Mouse (Mus musculus) CH12.LX (cell line): ENCODE results near the gene Crtc1. TPM values are rescaled to one million over a fixed set of nuclear protein-coding genes. Genes with fewer than 3 reads are reported as not detected.

Experiments
- DNase-seq: peaks from one replicate; pipeline ENCODE4 v3.0.0-alpha.2; 2013; ENCODE audit errors: extremely low read depth
- H3K27ac ChIP-seq: 2 replicates; pipeline ENCODE4 v1.5.1; 2012; ENCODE audit warnings: low read depth, mild to moderate bottlenecking, control low read depth, moderate library complexity; ENCODE audit not compliant: insufficient read depth
- H3K27me3 ChIP-seq: replicated peaks from 2 replicates; pipeline ENCODE3; 2012; ENCODE audit warnings: inconsistent platforms
- H3K36me3 ChIP-seq, 2 experiments: replicated peaks in 1 of 2; 2 replicates each; pipeline versions ENCODE3 to v1.6.1; 2012; ENCODE audit warnings: inconsistent platforms in 1 of 2, low read length in 1 of 2, mild to moderate bottlenecking in 1 of 2, mixed read lengths in 1 of 2, moderate library complexity in 1 of 2; ENCODE audit not compliant: control insufficient read depth in 1 of 2, insufficient read depth in 1 of 2
- H3K4me1 ChIP-seq, 2 experiments: 2 replicates each; pipeline ENCODE4 v1.6.1; 2012; ENCODE audit warnings: inconsistent platforms in 1 of 2, moderate library complexity in 1 of 2; ENCODE audit not compliant: insufficient read depth in 2 of 2, control insufficient read depth in 1 of 2
- H3K4me2 ChIP-seq: 2 replicates; pipeline ENCODE4 v1.6.1; 2012; ENCODE audit warnings: low read depth, mild to moderate bottlenecking, control low read depth; ENCODE audit not compliant: poor library complexity, insufficient read depth, severe bottlenecking
- H3K4me3 ChIP-seq, 3 experiments: fragments of 150-350 bp in 1 of 3; sonication (generic) in 1 of 3; replicated peaks in 1 of 3; 2 replicates each; pipeline versions ENCODE3 to v1.5.1; 2011 to 2012; ENCODE audit warnings: low read depth in 2 of 3, low read length in 2 of 3, mild to moderate bottlenecking in 2 of 3, moderate library complexity in 2 of 3, control low read depth in 1 of 3, improper control_type of control experiment in 1 of 3, inconsistent platforms in 1 of 3, mixed read lengths in 1 of 3; ENCODE audit not compliant: poor library complexity in 1 of 3
- H3K79me2 ChIP-seq: replicated peaks from 2 replicates; pipeline ENCODE4 v1.6.1; 2012; ENCODE audit warnings: mild to moderate bottlenecking, moderate library complexity; ENCODE audit not compliant: control insufficient read depth, poor library complexity, insufficient read depth, severe bottlenecking; ENCODE audit errors: extremely low read depth
- H3K9ac ChIP-seq: 2 replicates; pipeline ENCODE4 v1.6.1; 2012; ENCODE audit warnings: low read depth, mild to moderate bottlenecking, control low read depth, moderate library complexity; ENCODE audit not compliant: insufficient read depth
- H3K9me3 ChIP-seq: replicated peaks from 2 replicates; pipeline ENCODE3; 2012; ENCODE audit warnings: low read length, inconsistent platforms, mixed read lengths
- CHD1 ChIP-seq: IDR thresholded peaks from 2 replicates; pipeline ENCODE4 v1.6.1; 2012; ENCODE audit warnings: low read depth, low read length, improper control_type of control experiment, inconsistent platforms
- CHD2 ChIP-seq: IDR thresholded peaks from 2 replicates; pipeline ENCODE4 v1.6.1; 2011; ENCODE audit warnings: low read length, improper control_type of control experiment
- EP300 ChIP-seq: IDR thresholded peaks from 2 replicates; pipeline ENCODE4 v1.6.1; 2011; ENCODE audit warnings: low read length, improper control_type of control experiment
- GABPA ChIP-seq: IDR thresholded peaks from 2 replicates; pipeline ENCODE4 v1.6.1; 2012; ENCODE audit warnings: low read depth, low read length, improper control_type of control experiment, inconsistent platforms; ENCODE audit not compliant: insufficient replicate concordance
- IRF4 ChIP-seq: IDR thresholded peaks from 2 replicates; pipeline ENCODE4 v1.6.1; 2014; ENCODE audit warnings: low read depth, mild to moderate bottlenecking, inconsistent platforms, low read length, improper control_type of control experiment
- JUN ChIP-seq: IDR thresholded peaks from 2 replicates; pipeline ENCODE4 v1.6.1; 2011; ENCODE audit warnings: low read depth, mild to moderate bottlenecking, low read length, improper control_type of control experiment, moderate library complexity; ENCODE audit not compliant: insufficient read depth
- JUND ChIP-seq: conservative IDR thresholded peaks from 2 replicates; pipeline ENCODE4 v1.6.1; 2011; ENCODE audit warnings: low read depth, low read length, improper control_type of control experiment
- KAT2A ChIP-seq: IDR thresholded peaks from 2 replicates; pipeline ENCODE4 v1.6.1; 2012; ENCODE audit warnings: low read length, improper control_type of control experiment, inconsistent platforms; ENCODE audit not compliant: insufficient replicate concordance
- MAFK ChIP-seq: IDR thresholded peaks from 2 replicates; pipeline ENCODE4 v1.6.1; 2011; ENCODE audit warnings: low read length, improper control_type of control experiment; ENCODE audit not compliant: insufficient replicate concordance
- MAX ChIP-seq: IDR thresholded peaks from 2 replicates; pipeline ENCODE4 v1.6.1; 2011; ENCODE audit warnings: low read length, improper control_type of control experiment
- MXI1 ChIP-seq: IDR thresholded peaks from 2 replicates; pipeline ENCODE4 v1.6.1; 2011; ENCODE audit warnings: mild to moderate bottlenecking, low read depth, low read length, improper control_type of control experiment
- NELFE ChIP-seq: IDR thresholded peaks from 2 replicates; pipeline ENCODE4 v1.6.1; 2011; ENCODE audit warnings: low read depth, low read length, improper control_type of control experiment
- NRF1 ChIP-seq: IDR thresholded peaks from 2 replicates; pipeline ENCODE4 v1.6.1; 2014; ENCODE audit warnings: low read depth, mild to moderate bottlenecking, inconsistent platforms, low read length, improper control_type of control experiment, moderate library complexity
- POLR2A ChIP-seq: IDR thresholded peaks from 2 replicates; pipeline ENCODE4 v1.6.1; 2011; ENCODE audit warnings: low read depth, mild to moderate bottlenecking, improper control_type of control experiment, low read length
- RAD21 ChIP-seq: IDR thresholded peaks from 2 replicates; pipeline ENCODE4 v1.6.1; 2011; ENCODE audit warnings: low read depth, mild to moderate bottlenecking, low read length, improper control_type of control experiment, moderate library complexity
- TBP ChIP-seq: conservative IDR thresholded peaks from 2 replicates; pipeline ENCODE4 v1.6.1; 2011; ENCODE audit warnings: low read depth, low read length, improper control_type of control experiment
- UBTF ChIP-seq: IDR thresholded peaks from 2 replicates; pipeline ENCODE4 v1.6.1; 2012; ENCODE audit warnings: low read depth, mild to moderate bottlenecking, inconsistent platforms, low read length, improper control_type of control experiment, moderate library complexity
- USF1 ChIP-seq: IDR thresholded peaks from 2 replicates; pipeline ENCODE4 v1.6.1; 2014; ENCODE audit warnings: low read depth, mild to moderate bottlenecking, inconsistent platforms, low read length, improper control_type of control experiment
- dilution Hi-C: fragments of 300-500 bp; cut with MboI; formaldehyde crosslinking; loops from 2 replicates; pipeline ENCODE4 v1.14.3; 2020; ENCODE audit warnings: low sequenced_read_pairs; ENCODE audit not compliant: extremely low pct_unique_long_range_greater_than_20kb, extremely low pct_ligation_motif_present
- in situ Hi-C: fragments of 300-500 bp; cut with MboI; formaldehyde crosslinking; loops from 3 replicates; pipeline ENCODE4 v1.14.3; 2019; ENCODE audit warnings: low sequenced_read_pairs, low pct_ligation_motif_present, low pct_unique_long_range_greater_than_20kb, mixed read lengths
- polyA plus RNA-seq: library from polyadenylated mRNA; unstranded; fragments of >175 nt; gene quantifications from 2 replicates; pipeline ENCODE4 v1.2.1, GENCODE M21; 2012; ENCODE audit warnings: low read depth; ENCODE audit not compliant: insufficient read length
- total RNA-seq, 2 experiments: library from RNA; depleted of rRNA; stranded (reverse); fragments of 300-350 nt in 1 of 2; fragments of >200 nt in 1 of 2; gene quantifications; 2 replicates each; pipeline ENCODE4 v1.2.3; 2012 to 2014

The Crtc1 gene
- total and polyA plus RNA-seq, 3 experiments: 2.0 to 8.6 (median 2.2) TPM

GRCm38 (mm10) chr8:70414310-70414946 is 25.0 kb downstream of the Crtc1 start:
- peaks cover 0 to 4% of the 10 kb centered on the region in 2 experiments; a peak in 2 of 4 replicates for H3K4me1 ChIP-seq
- no peak overlapping the region for H3K4me2 ChIP-seq

GRCm38 (mm10) chr8:70410281-70410680 is 29.1 kb downstream of the Crtc1 start:
- in situ Hi-C loops (loop anchor here (10.0 kb wide), 1 partner anchor 95 kb away; the partner anchor contains the start of gene Rex1bd), dilution Hi-C loops (no loop called here)
- Histone ChIP-seq H3K4me2 (no peak overlapping the region), H3K4me1 (peaks cover 2 to 45% of the 10 kb centered on the region in 2 experiments; a peak in 3 of 4 replicates), H3K9me3 (no peaks in the 10 kb centered on the region), H3K4me3 (no peak overlapping the region), H3K9ac (no peak overlapping the region), H3K36me3 (peaks cover 0 to 48% of the 10 kb centered on the region in 2 experiments), H3K79me2 (no peaks in the 10 kb centered on the region), H3K27ac (no peak overlapping the region), H3K27me3 (no peaks in the 10 kb centered on the region)
- DNase-seq: no peak
- no peak for TF ChIP-seq CHD1
- no peak for TF ChIP-seq MAFK
- TF ChIP-seq EP300: no peak
- no peak for TF ChIP-seq JUN
- TF ChIP-seq NELFE: no peak
- TF ChIP-seq POLR2A: no peak
- no peak for TF ChIP-seq UBTF
- no peak for TF ChIP-seq USF1
- no peak for TF ChIP-seq RAD21
- TF ChIP-seq MXI1: no peak

More at GRCm38 (mm10) chr8:70414310-70414946, 25.0 kb downstream of the Crtc1 start:
- dilution Hi-C loops (no loop called here), in situ Hi-C loops (loop anchor here (10.0 kb wide), 1 partner anchor 90 kb away; the partner anchor contains the start of gene Rex1bd)
- no peaks in the 10 kb centered on the region for H3K9me3 ChIP-seq
- H3K27me3 ChIP-seq: no peaks in the 10 kb centered on the region
- no peak for DNase-seq
- no peak overlapping the region for H3K4me3 ChIP-seq
- TF ChIP-seq RAD21 (no peak), JUN (no peak), GABPA (no peak), EP300 (no peak), KAT2A (no peak), JUND (no peak), MAFK (no peak), IRF4 (no peak), MAX (no peak), NELFE (no peak), TBP (no peak), USF1 (no peak), CHD2 (no peak), NRF1 (no peak)
- no peak overlapping the region for H3K9ac ChIP-seq
- H3K36me3 ChIP-seq: peaks cover 0 to 36% of the 10 kb centered on the region in 2 experiments
- H3K27ac ChIP-seq: no peak overlapping the region
- H3K79me2 ChIP-seq: no peaks in the 10 kb centered on the region
